Mouse (Mus musculus): ENCODE data around the gene Cars. TPM values are rescaled to one million over a fixed set of nuclear protein-coding genes. Genes with fewer than 3 reads are reported as not detected.
"Not testable (repeated sequence)": the region's sequence is repeated elsewhere in the genome, so short reads cannot be mapped to it uniquely, and the experiment has no call there.

Gene Cars
- polyA plus RNA-seq (2015; fragmentation: Nextera tagmentation; extraction: Ambion mirVana): 63.3 and 68.9 TPM in 2 replicates

DNA sequence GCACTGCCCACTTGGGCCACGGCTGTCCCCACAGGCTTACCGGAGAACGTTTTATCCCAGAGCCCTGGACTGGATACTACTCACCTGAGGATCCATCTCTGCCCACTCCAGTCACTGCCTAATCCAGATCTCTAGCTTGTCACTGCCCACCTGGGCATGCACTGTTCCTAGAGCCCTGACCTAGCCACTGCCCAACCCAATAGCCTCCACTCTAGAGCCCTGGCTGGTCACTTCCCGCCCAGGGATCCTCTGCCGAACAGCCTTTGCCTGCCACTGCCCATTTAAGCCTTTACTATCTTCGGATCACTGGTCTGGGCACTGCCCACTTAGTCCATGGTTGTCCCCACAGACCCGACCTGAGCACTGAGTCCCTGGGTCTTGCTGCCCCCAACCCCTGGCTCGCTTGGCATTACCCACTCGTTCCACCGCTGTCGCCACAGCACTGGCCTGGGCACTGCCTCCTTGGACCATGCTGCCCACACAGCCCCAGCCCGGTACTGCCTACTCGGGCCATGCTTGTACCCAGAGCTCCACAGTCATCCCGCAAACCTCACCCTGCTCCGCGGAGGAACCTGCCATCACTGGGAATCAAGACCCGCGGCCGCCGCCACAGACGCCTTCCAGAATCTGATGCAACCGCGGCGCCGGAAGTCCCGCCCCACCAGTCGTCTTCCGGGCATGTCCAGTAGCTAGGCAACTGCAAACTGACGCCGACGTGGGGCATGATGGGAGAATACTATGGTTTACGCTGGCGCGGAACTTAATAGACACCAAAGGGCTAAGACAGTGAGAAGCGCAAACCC is at the start of gene Cars:
Gene Cars, minus strand, starts transcription at position 663 of the 803 bp plus-strand sequence.
- H3K36me3 ChIP-seq: peaks cover 15% of the 10 kb centered on the region
- peak within 1 kb of the TSS; percentile 74 for H3K27ac ChIP-seq
- ATAC-seq: peak; percentile 99
- H3K27me3 ChIP-seq: no peaks in the 10 kb centered on the region
- H3K4me1 ChIP-seq (replicated peaks): peaks cover 21% of the 10 kb centered on the region
- peak within 1 kb of the TSS; percentile 96 for H3K4me3 ChIP-seq (replicated peaks)
- WGBS: 2% methylated on average over 35 of the region's 35 CpGs
- H3K4me2 ChIP-seq (replicated peaks): peak within 1 kb of the TSS; percentile 99
- no peaks in the 10 kb centered on the region for H3K9me3 ChIP-seq
- peak within 1 kb of the TSS; percentile 95 for H3K9ac ChIP-seq (replicated peaks)

DNA sequence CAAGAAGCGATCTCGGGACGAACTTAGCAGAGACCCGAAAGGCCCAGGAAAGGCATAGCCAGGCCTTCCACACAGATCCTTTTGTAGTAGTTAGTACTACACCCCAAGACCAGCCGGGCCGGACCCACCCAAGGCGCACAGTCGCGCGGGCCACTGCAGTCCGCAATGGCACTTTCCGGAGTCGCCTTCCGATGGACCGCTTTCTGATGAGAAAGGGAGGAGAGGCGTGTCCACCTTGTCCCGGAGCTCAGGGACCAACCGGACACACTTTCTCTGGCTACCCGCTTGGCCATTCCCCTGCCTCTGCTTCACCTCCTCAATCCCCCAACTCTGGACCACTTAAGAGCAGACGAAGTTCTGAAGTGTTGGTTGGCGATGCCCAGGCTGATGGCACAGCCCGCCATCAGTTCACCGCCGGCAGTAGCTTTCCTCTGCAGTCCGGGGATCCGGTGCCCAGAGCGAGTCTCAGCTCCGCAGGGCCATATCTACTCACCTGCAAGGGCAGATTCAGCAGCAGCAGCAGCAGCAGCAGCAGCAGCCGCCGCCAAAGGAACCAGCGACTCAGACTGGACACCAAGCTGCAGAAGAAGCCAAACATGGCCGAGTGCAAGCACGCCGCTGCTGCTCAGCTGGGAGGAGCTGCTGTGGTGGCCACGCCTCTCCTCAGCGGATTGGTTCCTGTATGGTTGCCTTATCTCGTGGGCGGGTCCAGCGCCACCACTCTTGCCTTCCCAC is 49.3 kb upstream of the Cars start, which contains the start of gene Tnfrsf22:
Gene Tnfrsf22, minus strand, starts transcription at position 628 of the 735 bp plus-strand sequence.
- ATAC-seq: peak; percentile 99
- 3% methylated on average over 39 of the region's 39 CpGs for WGBS
- H3K27ac ChIP-seq: no peak within 1 kb of the TSS

DNA sequence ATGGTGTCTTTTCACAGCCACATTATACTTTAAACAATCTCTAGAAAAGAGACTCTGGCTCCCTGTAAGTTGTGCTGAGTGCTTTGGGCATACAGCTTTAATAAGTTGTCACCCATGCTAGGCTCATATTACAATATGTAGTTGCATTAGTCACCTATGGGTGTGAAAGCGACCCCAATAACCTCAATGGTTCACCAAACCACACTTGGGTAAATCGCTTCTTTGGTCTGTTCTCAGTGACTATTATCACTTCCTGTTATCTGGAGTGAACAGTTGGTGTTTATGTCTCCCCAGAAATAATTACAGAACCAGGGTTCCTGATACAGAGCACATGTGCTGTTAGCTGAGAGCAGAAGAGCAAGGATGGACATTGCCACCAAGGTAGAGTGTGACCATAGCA is 44.1 kb upstream of the Cars start:
- not testable (repeated sequence) for H3K4me2 ChIP-seq (replicated peaks); H3K4me1 ChIP-seq (replicated peaks)

More for the DNA sequence above, 49.3 kb upstream of the Cars start, which contains the start of gene Tnfrsf22:
- Histone ChIP-seq H3K4me2 (replicated peaks) (peak within 1 kb of the TSS; percentile 73), H3K9ac (replicated peaks) (peak within 1 kb of the TSS; percentile 72), H3K4me3 (replicated peaks) (peak within 1 kb of the TSS; percentile 70), H3K27me3 (no peaks in the 10 kb centered on the region), H3K36me3 (no peaks in the 10 kb centered on the region), H3K4me1 (replicated peaks) (no peaks in the 10 kb centered on the region), H3K9me3 (0 out of 2 replicates have a peak, but pooled peaks cover 2% of the 10 kb centered on the region)

DNA sequence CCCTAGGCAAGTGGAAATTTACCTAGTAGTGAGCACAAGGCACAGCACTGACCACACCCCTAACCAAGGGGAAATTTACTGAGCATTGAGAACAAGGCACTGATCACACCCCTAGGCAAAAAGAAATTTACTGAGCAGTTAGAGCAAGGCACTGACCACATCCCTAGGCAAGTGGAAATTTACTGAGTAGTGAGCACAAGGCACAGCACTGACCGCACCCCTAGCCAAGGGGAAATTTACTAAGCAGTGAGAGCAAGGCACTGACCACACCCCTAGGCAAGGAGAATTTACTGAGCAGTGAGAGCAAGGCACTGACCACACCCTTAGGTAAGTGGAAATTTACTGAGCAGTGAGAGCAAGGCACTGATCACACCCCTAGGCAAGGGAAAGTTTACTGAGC is 36.8 kb upstream of the Cars start:
- Histone ChIP-seq H3K4me3 (replicated peaks) (no peak overlapping the region), H3K27me3 (no peaks in the 10 kb centered on the region), H3K4me1 (replicated peaks) (no peaks in the 10 kb centered on the region), H3K36me3 (no peaks in the 10 kb centered on the region), H3K27ac (no peak overlapping the region), H3K9me3 (no peaks in the 10 kb centered on the region), H3K9ac (replicated peaks) (no peak overlapping the region), H3K4me2 (replicated peaks) (no peak overlapping the region)
- WGBS: 93% methylated on average over 1 of the region's 1 CpGs
- no peak for ATAC-seq

More for the DNA sequence above, 44.1 kb upstream of the Cars start:
- not testable (repeated sequence) for H3K9me3 ChIP-seq; H3K36me3 ChIP-seq; H3K27me3 ChIP-seq; H3K27ac ChIP-seq; H3K4me3 ChIP-seq (replicated peaks); H3K9ac ChIP-seq (replicated peaks); ATAC-seq
- WGBS: 94% methylated on average over 2 of the region's 2 CpGs

DNA sequence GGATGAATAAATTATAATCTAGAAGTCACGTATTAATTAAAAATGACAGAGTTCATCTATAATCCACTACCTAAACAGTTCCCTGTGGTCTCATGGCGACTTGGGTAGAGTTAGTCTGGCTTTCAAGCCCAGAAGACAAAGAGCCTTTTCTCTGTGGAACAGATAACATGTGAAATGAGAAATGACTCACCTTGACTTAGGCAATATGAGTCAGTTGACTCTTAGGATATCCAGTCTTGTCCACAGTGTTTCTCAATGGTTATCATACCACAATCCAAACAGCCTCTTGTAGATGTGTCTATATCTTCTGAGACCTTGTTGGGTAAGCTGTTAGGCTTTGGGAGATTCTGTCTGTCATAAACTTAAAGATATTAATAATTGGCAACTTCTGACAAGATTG is 31.6 kb upstream of the Cars start:
- no peak overlapping the region for H3K27ac ChIP-seq
- H3K27me3 ChIP-seq: no peaks in the 10 kb centered on the region
- H3K36me3 ChIP-seq: no peaks in the 10 kb centered on the region
- H3K4me3 ChIP-seq (replicated peaks): no peak overlapping the region
- H3K4me1 ChIP-seq (replicated peaks): no peaks in the 10 kb centered on the region
- H3K4me2 ChIP-seq (replicated peaks): no peak overlapping the region
- H3K9ac ChIP-seq (replicated peaks): no peak overlapping the region
- no peak for ATAC-seq
- WGBS: 74% methylated on average over 2 of the region's 2 CpGs
- no peaks in the 10 kb centered on the region for H3K9me3 ChIP-seq

DNA sequence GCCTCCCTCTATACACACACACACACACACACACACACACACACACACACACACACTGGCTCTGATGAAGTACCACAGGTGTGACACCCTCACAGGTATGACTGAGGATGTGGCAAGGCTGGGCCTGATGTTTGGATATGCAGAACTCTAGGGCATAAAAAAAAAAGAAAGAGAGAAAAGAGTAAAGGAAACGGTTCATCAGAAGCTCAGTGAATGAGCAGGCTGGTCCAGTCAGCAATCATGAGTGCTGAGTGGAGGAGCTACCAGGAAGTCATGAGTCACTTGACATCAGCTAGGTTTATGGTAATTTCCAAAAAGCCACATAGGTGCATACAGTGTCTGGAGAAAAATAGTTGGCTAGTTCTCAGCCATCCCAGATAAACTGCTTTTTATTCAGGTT is 29.6 kb upstream of the Cars start:
- WGBS: 44% methylated on average over 1 of the region's 1 CpGs
- H3K27ac ChIP-seq: no peak overlapping the region
- H3K4me2 ChIP-seq (replicated peaks): no peak overlapping the region

DNA sequence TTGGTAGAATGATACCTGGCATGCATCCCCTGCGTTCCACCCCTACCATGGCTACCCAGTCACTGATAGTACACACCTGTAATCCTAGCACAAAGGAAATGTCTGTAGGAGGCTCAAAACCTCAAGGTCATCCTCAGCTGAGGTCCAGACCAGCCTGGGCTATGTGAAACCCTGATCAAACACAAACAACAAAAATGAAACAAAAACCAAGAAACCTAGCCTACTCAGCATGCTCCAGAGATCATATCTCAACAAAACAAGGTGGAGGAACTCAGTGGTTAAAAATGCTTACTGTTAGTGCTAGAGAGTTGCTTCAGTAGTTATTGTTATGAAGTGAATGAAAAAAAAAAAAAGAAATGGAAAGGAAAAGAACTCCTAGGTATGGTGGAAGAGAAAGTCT is 28.6 kb upstream of the Cars start, which contains the start of gene Tnfrsf26:
Gene Tnfrsf26, minus strand, starts transcription at position 183 of the 400 bp plus-strand sequence.
- H3K27me3 ChIP-seq: no peaks in the 10 kb centered on the region
- ATAC-seq: no peak
- no peaks in the 10 kb centered on the region for H3K4me1 ChIP-seq (replicated peaks)
- H3K9ac ChIP-seq (replicated peaks): no peak within 1 kb of the TSS
- H3K4me3 ChIP-seq (replicated peaks): no peak within 1 kb of the TSS
- H3K27ac ChIP-seq: no peak within 1 kb of the TSS
- WGBS: 94% methylated on average over 1 of the region's 1 CpGs
- H3K36me3 ChIP-seq: no peaks in the 10 kb centered on the region
- H3K9me3 ChIP-seq: no peaks in the 10 kb centered on the region
- no peak within 1 kb of the TSS for H3K4me2 ChIP-seq (replicated peaks)

More for the DNA sequence above, 29.6 kb upstream of the Cars start:
- no peaks in the 10 kb centered on the region for H3K36me3 ChIP-seq
- no peak for ATAC-seq
- no peak overlapping the region for H3K4me3 ChIP-seq (replicated peaks)
- H3K27me3 ChIP-seq: no peaks in the 10 kb centered on the region
- H3K9ac ChIP-seq (replicated peaks): no peak overlapping the region
- H3K9me3 ChIP-seq: no peaks in the 10 kb centered on the region
- no peaks in the 10 kb centered on the region for H3K4me1 ChIP-seq (replicated peaks)

DNA sequence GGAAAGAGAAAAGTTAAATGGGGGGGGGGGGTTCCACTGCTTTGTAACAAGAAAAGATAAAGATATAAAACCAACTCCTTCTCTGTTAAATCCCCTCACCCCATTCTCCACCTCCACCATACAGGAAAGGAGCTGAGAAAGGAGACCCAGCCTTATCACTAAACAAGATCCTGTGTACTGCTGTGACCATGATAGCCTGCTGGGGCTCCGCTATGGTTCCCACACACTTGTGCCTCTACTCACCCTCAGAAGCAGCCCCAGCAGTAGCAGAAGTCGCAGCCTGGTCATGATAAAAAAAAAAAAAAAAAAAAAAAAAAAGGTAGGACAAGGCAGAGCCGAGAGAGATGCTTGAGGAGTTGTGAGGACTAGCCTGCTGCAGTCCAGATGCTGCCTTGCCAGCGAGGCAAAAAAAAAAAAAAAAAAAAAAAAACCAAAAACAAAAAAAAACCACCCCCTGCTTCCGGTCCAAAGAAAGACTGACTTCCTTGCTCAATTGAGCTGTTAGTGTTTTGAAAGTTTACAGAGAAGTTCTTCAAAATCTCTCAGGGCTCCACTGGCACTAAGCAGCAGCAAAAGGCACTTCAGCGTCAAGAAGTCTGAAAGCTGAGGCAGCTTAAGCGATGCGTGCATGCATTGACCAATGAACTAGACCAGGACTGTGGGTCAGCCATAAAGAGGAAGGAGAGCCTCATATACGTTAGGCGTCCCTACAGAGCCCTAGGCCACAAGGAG is 27.8 kb upstream of the Cars start:
- Histone ChIP-seq H3K27me3 (no peaks in the 10 kb centered on the region), H3K4me1 (replicated peaks) (no peaks in the 10 kb centered on the region), H3K4me2 (replicated peaks) (no peak overlapping the region), H3K9ac (replicated peaks) (no peak overlapping the region), H3K9me3 (no peaks in the 10 kb centered on the region), H3K27ac (no peak overlapping the region), H3K36me3 (no peaks in the 10 kb centered on the region), H3K4me3 (replicated peaks) (no peak overlapping the region)
- 65% methylated on average over 10 of the region's 10 CpGs for WGBS
- no peak for ATAC-seq

DNA sequence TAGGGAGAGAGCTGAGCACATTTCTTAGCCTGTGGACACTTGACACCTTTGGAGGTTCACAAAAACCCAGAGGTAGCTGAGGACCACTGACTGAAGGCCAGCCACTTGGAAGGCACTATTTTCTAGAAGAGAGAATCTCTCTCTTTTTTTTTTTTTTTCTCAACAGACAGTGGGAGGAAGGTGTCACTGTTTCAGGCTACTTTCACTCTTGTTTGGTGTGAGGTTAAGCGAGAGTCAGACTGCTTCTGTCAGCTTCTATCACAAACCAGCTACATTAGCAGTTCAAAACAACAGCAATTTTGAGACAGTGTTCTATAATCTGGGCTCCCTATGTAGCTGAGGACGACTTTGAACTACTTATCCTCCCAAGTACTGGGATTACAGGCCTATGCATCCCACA is 26.3 kb upstream of the Cars start:
- no peak overlapping the region for H3K27ac ChIP-seq
- no peak overlapping the region for H3K4me3 ChIP-seq (replicated peaks)
- H3K4me1 ChIP-seq (replicated peaks): no peaks in the 10 kb centered on the region
- H3K9me3 ChIP-seq: no peaks in the 10 kb centered on the region
- no peak for ATAC-seq
- no peaks in the 10 kb centered on the region for H3K27me3 ChIP-seq
- no peak overlapping the region for H3K4me2 ChIP-seq (replicated peaks)
- H3K9ac ChIP-seq (replicated peaks): no peak overlapping the region
- no peaks in the 10 kb centered on the region for H3K36me3 ChIP-seq
- 64% methylated on average over 2 of the region's 2 CpGs for whole genome bisulfite sequencing

DNA sequence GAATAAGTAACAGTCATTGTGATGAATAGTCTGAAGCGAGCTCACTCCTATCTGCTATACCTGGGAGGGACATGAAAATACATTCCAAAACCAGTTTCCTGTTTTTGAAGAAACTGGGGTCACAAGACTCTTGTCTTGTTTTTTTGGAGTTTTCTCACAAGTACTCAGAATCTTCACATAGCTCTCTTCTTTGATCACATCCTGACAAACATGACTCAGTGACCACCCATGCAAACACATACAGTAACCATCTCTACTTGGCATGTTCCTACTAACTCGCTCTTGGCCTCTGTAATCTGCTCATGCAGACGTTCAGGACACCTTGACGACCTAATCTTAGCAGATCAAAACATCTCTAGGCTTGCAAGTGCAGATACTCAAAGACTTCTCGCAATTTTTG is 25.3 kb upstream of the Cars start:
- Histone ChIP-seq H3K4me3 (replicated peaks) (no peak overlapping the region), H3K4me2 (replicated peaks) (no peak overlapping the region), H3K27ac (no peak overlapping the region), H3K9ac (replicated peaks) (no peak overlapping the region), H3K9me3 (no peaks in the 10 kb centered on the region), H3K27me3 (no peaks in the 10 kb centered on the region), H3K4me1 (replicated peaks) (no peaks in the 10 kb centered on the region), H3K36me3 (no peaks in the 10 kb centered on the region)
- ATAC-seq: no peak
- WGBS: 72% methylated on average over 5 of the region's 5 CpGs

DNA sequence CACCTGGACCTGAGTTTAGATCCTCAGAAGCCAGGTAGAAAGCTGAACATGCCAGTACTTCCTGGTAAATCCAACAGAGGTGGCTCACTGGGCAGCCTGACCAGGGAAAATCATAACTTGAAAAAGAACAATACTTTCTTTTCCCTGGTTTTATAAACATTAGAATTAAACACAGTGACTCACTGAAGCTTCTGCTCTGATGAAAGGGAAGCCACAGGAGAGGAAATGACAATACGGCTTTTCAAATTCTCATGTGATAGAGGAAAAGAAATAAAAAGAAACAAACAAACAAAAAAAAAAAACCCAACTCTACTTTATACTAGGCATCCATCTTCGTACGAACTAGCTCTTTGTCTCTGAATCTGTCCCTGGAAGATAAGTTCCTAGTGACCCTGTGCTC is 24.7 kb upstream of the Cars start:
- H3K27ac ChIP-seq: no peak overlapping the region

DNA sequence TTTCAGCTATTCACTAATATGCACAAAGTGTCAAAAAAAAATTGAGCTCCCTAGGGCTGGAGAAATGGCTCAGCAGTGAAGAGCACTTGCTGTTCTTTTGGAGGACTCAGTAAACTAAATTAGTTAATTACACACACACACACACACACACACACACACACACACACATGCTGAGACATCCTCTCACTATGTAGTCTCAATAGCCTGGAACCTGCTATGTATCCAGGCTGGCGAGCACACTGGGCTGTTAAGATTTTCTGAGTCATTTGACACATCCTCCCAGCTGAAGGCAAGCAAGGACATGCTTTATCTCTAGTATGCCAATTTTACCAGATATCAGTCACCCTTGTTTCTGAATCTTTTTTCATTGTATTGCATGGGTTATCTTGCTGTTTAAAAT is 21.1 kb upstream of the Cars start:
- H3K27me3 ChIP-seq: no peaks in the 10 kb centered on the region
- H3K4me3 ChIP-seq (replicated peaks): no peak overlapping the region
- 72% methylated on average over 1 of the region's 1 CpGs for WGBS
- no peak overlapping the region for H3K27ac ChIP-seq
- no peaks in the 10 kb centered on the region for H3K36me3 ChIP-seq
- H3K9ac ChIP-seq (replicated peaks): no peak overlapping the region
- no peaks in the 10 kb centered on the region for H3K9me3 ChIP-seq
- no peaks in the 10 kb centered on the region for H3K4me1 ChIP-seq (replicated peaks)
- no peak for ATAC-seq
- no peak overlapping the region for H3K4me2 ChIP-seq (replicated peaks)

More for the DNA sequence above, 24.7 kb upstream of the Cars start:
- ATAC-seq: no peak
- no peaks in the 10 kb centered on the region for H3K27me3 ChIP-seq
- H3K4me2 ChIP-seq (replicated peaks): no peak overlapping the region
- WGBS: 91% methylated on average over 3 of the region's 3 CpGs
- H3K4me1 ChIP-seq (replicated peaks): no peaks in the 10 kb centered on the region
- no peak overlapping the region for H3K9ac ChIP-seq (replicated peaks)
- H3K36me3 ChIP-seq: no peaks in the 10 kb centered on the region
- no peak overlapping the region for H3K4me3 ChIP-seq (replicated peaks)
- no peaks in the 10 kb centered on the region for H3K9me3 ChIP-seq
